Mouse (Mus musculus) limb, embryonic 15.5 days (tissue): Measurements from ENCODE around the gene Paqr6. TPM values are rescaled to one million over a fixed set of nuclear protein-coding genes. Genes with fewer than 3 reads are reported as not detected.
"Not testable (repeated sequence)": the region's sequence is repeated elsewhere in the genome, so short reads cannot be mapped to it uniquely, and the experiment has no call there.

Experiments
- ATAC-seq: fragments of 200-750 bp; cut with Nextera tagmentation; 2 replicates; pipeline ENCODE4 v1.8.0; 2017; ENCODE audit warnings: low read depth, moderate TSS enrichment; ENCODE audit not compliant: insufficient number of reproducible peaks, low FRiP score, low TSS enrichment
- H3K27ac ChIP-seq: fragments of 300-500 bp; sonication (generic); 2 replicates; pipeline ENCODE4 v1.5.1; 2015; ENCODE audit warnings: moderate library complexity, mild to moderate bottlenecking, inconsistent platforms
- H3K27me3 ChIP-seq: fragments of 300-500 bp; sonication (generic); 2 replicates; pipeline ENCODE4 v1.6.1; 2015; ENCODE audit warnings: inconsistent platforms
- H3K36me3 ChIP-seq: fragments of 300-500 bp; sonication (generic); 2 replicates; pipeline ENCODE4 v1.6.1; 2015; ENCODE audit warnings: inconsistent platforms
- H3K4me1 ChIP-seq: fragments of 300-500 bp; sonication (generic); 2 replicates; pipeline ENCODE4 v1.6.1; 2015; ENCODE audit warnings: inconsistent platforms
- H3K4me2 ChIP-seq: fragments of 300-500 bp; sonication (generic); 2 replicates; pipeline ENCODE4 v1.6.1; 2015; ENCODE audit warnings: mild to moderate bottlenecking, inconsistent platforms
- H3K4me3 ChIP-seq: fragments of 300-500 bp; sonication (generic); 2 replicates; pipeline ENCODE4 v1.5.1; 2015; ENCODE audit warnings: mild to moderate bottlenecking, inconsistent platforms
- H3K9ac ChIP-seq: fragments of 300-500 bp; sonication (generic); 2 replicates; pipeline ENCODE4 v1.6.1; 2015; ENCODE audit warnings: inconsistent platforms
- H3K9me3 ChIP-seq: fragments of 300-500 bp; sonication (generic); 2 replicates; pipeline ENCODE4 v1.6.1; 2016; ENCODE audit warnings: inconsistent platforms
- WGBS: fragments of 180-500 bp; shearing (Covaris S2); methylation state at CpG from one replicate; pipeline ENCODE4 v1.1.7; 2015; 5-methylcytosine and 5-hydroxymethylcytosine counted together
- polyA plus RNA-seq: library from polyadenylated mRNA; unstranded; fragments of >200 nt; fragmentation: Nextera tagmentation; extraction: Ambion mirVana; gene quantifications from 2 replicates; pipeline ENCODE4 v1.2.1, GENCODE M21; 2015

The Paqr6 gene
- polyA plus RNA-seq, 1 experiment from 2014 or later, result 16.4 TPM

DNA sequence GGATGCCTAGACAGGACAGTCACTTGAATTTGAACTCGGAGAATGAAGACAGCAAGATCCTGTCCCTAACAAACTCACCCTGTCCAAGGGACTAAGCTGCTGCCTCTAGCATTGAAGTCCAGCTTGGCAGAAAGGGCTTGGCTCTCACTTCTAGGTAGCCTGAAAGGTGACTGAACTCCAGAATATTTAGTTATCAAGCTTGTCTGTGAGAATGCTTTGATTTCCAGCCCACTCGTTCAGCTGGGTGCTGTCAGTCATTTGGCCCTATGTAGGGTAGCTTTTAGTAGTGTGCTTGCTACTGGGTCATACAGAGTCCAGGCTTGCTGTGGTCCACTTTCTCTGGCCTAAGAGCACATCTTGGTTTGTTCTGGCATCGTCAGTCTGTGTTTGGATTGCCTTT is 25.4 kb upstream of the Paqr6 start:
- WGBS, result 78% methylated on average over 3 of the region's 3 CpGs
- Histone ChIP-seq H3K9ac (no peak overlapping the region), H3K9me3 (no peaks in the 10 kb centered on the region), H3K4me3 (no peak overlapping the region), H3K4me1 (peaks cover 28% of the 10 kb centered on the region), H3K27me3 (no peaks in the 10 kb centered on the region), H3K4me2 (no peak overlapping the region), H3K27ac (no peak overlapping the region), H3K36me3 (peaks cover 25% of the 10 kb centered on the region)
- ATAC-seq, result no peak

DNA sequence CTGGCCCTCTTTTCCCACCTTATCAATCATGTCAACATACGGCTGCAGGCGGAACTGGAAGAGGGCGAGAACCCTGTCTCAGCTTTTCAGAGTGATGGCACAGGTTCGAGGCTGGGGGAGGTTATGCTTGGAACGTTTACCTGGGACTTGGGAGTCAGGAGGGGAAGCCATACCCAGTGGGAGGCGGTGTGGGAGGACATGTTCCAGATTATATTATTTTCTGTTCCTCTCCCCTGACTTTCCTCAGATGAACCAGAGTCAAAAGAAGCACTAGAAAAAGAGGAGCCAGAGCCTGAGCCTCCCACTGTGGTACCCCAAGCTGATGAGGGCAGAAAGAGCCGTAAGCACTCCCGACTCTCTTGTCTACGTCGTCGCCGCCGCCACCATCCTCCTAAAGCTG is 13.7 kb upstream of the Paqr6 start:
- 89% methylated on average over 13 of the region's 13 CpGs for WGBS
- ATAC-seq, result no peak
- no peaks in the 10 kb centered on the region for H3K4me1 ChIP-seq
- H3K27ac ChIP-seq, result no peak overlapping the region
- H3K36me3 ChIP-seq, result peaks cover 98% of the 10 kb centered on the region
- H3K4me2 ChIP-seq, result no peak overlapping the region
- H3K9me3 ChIP-seq, result no peaks in the 10 kb centered on the region
- H3K27me3 ChIP-seq, result no peaks in the 10 kb centered on the region
- H3K4me3 ChIP-seq, result no peak overlapping the region
- no peak overlapping the region for H3K9ac ChIP-seq

DNA sequence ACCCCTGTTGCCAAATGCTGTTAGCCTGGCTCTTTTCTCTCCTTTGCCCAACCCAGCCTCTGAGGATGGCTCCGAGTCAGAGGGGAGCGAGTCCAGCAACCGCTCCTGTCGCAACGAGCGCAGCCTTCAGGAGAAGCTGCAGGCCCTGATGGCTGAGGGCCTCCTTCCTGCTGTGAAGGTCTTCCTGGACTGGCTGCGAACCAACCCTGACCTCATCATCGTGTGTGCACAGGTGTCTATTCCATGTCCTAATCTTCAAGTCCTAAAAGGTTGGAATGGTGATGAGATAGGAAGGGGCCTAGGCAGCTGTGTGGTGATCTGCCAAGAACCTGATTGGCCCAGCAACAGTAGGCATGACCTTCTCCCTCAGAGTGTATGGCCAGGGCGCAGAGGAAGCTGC is 11.5 kb upstream of the Paqr6 start:
- Histone ChIP-seq H3K27me3 (no peaks in the 10 kb centered on the region), H3K4me1 (no peaks in the 10 kb centered on the region), H3K27ac (no peak overlapping the region), H3K36me3 (peaks cover 96% of the 10 kb centered on the region), H3K9ac (no peak overlapping the region), H3K4me3 (no peak overlapping the region), H3K4me2 (no peak overlapping the region), H3K9me3 (no peaks in the 10 kb centered on the region)
- ATAC-seq, result no peak
- WGBS, result 92% methylated on average over 9 of the region's 9 CpGs

DNA sequence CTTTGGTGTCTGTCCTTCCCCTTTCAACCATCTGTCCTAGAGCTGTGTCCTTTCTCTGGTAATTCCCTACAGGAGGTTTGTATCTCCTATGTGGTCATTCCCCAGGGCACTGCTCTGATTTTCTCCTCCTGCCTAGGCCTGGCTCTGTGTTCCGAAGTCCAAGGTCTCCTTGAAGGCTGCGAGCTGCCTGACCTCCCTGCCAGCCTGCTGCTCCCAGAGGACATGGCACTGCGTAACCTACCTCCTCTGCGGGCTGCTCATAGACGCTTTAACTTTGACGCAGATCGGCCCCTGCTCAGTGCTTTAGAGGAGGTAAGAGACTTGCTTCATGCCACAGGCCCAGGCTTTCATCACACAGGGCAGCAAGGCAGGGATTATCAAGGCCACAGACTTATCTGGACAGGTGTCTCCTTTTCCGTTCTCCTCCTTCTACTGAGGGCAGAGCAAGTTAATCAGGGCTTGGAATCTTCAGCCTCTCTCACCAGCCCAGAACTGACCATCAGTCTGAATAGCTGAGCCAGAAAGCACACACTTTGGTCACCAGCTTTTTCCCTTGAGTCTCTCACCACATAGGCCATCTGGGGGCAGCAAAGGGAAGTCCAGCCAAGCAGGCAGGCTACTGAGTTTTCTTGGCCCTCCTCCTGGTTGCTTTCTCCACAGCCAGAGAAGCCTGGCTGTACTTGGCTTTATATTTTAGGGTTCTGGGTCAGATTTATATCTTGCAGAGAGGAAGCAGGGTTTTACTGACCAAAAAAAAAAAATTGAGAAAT is 9.8 kb upstream of the Paqr6 start:
- Histone ChIP-seq H3K4me3 (no peak overlapping the region), H3K36me3 (peaks cover 98% of the 10 kb centered on the region), H3K9me3 (no peaks in the 10 kb centered on the region), H3K27me3 (no peaks in the 10 kb centered on the region), H3K27ac (no peak overlapping the region), H3K4me1 (no peaks in the 10 kb centered on the region), H3K4me2 (no peak overlapping the region), H3K9ac (no peak overlapping the region)
- no peak for ATAC-seq
- WGBS, result 94% methylated on average over 8 of the region's 8 CpGs

DNA sequence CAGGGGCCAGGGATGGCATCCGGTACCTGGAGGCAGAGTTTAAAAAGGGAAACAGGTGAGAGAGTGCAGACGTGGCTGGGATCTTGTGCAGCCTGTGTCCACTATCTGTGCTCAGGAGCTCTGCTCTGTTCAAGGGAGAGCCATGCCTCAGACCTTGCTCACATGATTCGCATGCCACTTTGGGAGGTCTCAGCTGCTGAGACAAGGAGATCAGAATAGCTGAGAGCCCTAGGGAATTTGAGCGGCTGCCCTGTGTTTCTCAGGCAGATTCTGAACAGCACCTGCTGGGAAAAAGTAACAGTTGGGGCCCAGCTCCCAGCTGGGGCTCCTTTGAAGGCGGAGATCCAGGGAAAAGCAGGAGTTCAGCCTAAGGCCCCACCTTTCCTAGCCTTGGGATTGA is 4.8 kb upstream of the Paqr6 start:
- H3K4me1 ChIP-seq, result peaks cover 3% of the 10 kb centered on the region

DNA sequence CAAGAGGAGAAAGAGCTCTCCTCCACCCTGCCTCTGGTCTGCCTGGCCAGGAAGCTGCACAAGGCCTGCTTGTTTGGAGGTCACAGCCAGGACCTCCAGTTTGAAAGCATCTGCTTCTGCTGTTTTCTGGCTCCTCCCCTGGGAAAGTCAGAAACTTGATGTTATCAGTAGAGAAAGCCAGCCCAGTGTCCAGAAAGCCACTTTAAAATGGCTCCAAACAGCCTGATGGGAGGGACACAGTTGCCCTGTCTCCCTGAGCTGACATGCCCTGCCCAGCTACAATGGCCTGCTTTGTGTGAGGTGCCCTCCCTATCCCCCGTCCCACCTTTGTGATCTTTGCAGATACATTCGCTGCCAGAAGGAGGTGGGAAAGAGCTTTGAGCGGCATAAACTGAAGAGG is 4.4 kb upstream of the Paqr6 start:
- no peak overlapping the region for H3K4me2 ChIP-seq
- ATAC-seq, result no peak
- no peak overlapping the region for H3K27ac ChIP-seq
- H3K4me3 ChIP-seq, result no peak overlapping the region
- H3K9me3 ChIP-seq, result no peaks in the 10 kb centered on the region
- H3K4me1 ChIP-seq, result peaks cover 8% of the 10 kb centered on the region
- WGBS, result 73% methylated on average over 3 of the region's 3 CpGs
- peaks cover 4% of the 10 kb centered on the region; the same call in 1 of the 2 replicates for H3K27me3 ChIP-seq
- peaks cover 72% of the 10 kb centered on the region for H3K36me3 ChIP-seq
- H3K9ac ChIP-seq, result no peak overlapping the region

More for the DNA sequence above, 4.8 kb upstream of the Paqr6 start:
- Histone ChIP-seq H3K9ac (no peak overlapping the region), H3K4me3 (no peak overlapping the region), H3K4me2 (no peak overlapping the region), H3K27ac (no peak overlapping the region), H3K9me3 (no peaks in the 10 kb centered on the region), H3K27me3 (no peaks in the 10 kb centered on the region), H3K36me3 (peaks cover 76% of the 10 kb centered on the region)
- 80% methylated on average over 5 of the region's 5 CpGs for WGBS
- ATAC-seq, result no peak

DNA sequence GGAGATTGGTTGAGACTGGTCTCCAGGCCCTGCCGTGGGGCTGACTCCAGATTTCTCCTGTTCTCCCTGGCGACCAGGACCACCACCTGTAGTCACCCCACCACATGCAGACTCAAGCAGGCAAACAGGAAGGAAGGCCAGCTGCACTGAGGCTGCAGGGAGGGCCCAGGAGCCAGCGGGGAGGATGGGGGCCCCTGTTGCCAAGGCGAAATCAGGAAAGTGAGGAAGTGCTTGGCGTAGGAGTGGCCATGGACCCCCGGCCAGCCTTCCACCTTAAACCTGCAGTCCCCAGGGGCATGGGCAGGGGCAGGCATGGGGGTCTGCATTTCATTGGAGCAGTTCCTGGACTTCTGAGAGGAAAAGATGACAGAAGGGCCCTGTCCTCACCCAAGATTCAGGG is 3.3 kb upstream of the Paqr6 start:
- ATAC-seq, result no peak
- Histone ChIP-seq H3K27ac (no peak overlapping the region), H3K4me3 (no peak overlapping the region), H3K4me2 (no peak overlapping the region), H3K36me3 (peaks cover 61% of the 10 kb centered on the region), H3K9ac (no peak overlapping the region), H3K27me3 (peaks cover 15% of the 10 kb centered on the region), H3K9me3 (no peaks in the 10 kb centered on the region), H3K4me1 (peaks cover 11% of the 10 kb centered on the region)
- 66% methylated on average over 6 of the region's 6 CpGs for WGBS

DNA sequence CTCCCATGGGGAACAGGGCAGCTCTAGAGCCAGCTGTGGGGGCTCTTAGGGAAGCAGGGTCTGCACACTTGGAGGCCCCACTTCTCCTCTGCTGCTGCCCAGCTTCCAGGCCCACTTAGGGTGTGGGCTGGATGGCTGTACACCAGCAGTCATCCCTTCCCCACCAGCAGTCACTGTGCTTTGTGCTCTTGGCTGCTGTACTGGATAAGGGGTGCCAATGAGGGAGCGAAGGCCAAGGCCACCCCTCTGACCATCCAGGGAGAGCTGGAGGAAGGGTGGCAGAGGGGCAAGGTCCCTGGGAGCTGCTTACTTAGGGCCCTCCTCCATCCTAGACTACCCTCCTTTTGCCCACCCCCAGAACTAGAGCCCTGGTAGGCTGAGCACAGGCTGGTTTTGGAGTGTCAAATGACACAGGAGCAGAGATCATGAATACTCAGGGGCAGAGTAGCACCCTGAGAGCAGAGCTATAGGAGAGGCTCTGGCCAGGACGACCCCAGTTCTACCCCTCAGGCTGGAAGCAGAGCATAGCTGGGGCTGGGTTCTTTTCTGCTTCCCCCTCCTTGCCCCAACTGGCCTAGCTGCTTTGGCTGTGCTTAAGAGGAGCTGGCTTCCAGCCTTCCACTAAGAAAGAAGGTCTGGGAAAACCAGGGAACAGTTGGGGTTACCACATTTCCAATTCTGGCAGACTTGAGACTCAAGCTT is 2.6 kb upstream of the Paqr6 start:
- 75% methylated on average over 2 of the region's 2 CpGs for WGBS
- no peak for ATAC-seq
- peaks cover 11% of the 10 kb centered on the region for H3K4me1 ChIP-seq
- H3K36me3 ChIP-seq, result peaks cover 55% of the 10 kb centered on the region
- no peak overlapping the region for H3K4me2 ChIP-seq
- no peak overlapping the region for H3K27ac ChIP-seq
- no peak overlapping the region for H3K4me3 ChIP-seq
- H3K9ac ChIP-seq, result no peak overlapping the region
- peaks cover 17% of the 10 kb centered on the region for H3K27me3 ChIP-seq
- H3K9me3 ChIP-seq, result no peaks in the 10 kb centered on the region

DNA sequence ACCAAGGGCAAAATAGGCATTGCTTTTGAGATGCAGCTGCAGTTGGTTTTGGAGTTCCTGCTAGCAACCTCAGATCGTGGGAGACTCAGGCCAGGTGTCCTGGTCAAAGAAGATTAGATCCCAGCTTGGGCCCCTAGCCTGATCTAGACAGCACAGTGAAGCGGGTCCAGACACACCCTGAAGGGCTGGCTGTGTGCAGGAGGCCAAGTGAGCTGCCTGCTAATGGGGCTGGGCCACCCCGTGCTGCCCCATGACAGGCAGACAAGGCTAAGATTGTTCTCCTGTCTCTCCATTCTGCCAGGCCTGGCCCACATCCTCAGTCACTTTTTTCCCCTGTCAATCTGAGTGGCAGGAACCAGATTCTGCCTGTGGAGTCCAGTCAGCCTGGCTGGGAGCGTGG is 684 bp upstream of the Paqr6 start:
- Histone ChIP-seq H3K4me1 (peaks cover 13% of the 10 kb centered on the region), H3K27ac (peak overlapping the region; percentile 62; the same call in 1 of the 2 replicates), H3K9ac (no peak overlapping the region), H3K4me3 (no peak overlapping the region), H3K27me3 (peaks cover 17% of the 10 kb centered on the region), H3K9me3 (no peaks in the 10 kb centered on the region), H3K4me2 (no peak overlapping the region), H3K36me3 (peaks cover 36% of the 10 kb centered on the region)
- 41% methylated on average over 4 of the region's 4 CpGs for WGBS
- ATAC-seq, result 0 out of 2 replicates have a peak, but pooled peaks have one; percentile 13

DNA sequence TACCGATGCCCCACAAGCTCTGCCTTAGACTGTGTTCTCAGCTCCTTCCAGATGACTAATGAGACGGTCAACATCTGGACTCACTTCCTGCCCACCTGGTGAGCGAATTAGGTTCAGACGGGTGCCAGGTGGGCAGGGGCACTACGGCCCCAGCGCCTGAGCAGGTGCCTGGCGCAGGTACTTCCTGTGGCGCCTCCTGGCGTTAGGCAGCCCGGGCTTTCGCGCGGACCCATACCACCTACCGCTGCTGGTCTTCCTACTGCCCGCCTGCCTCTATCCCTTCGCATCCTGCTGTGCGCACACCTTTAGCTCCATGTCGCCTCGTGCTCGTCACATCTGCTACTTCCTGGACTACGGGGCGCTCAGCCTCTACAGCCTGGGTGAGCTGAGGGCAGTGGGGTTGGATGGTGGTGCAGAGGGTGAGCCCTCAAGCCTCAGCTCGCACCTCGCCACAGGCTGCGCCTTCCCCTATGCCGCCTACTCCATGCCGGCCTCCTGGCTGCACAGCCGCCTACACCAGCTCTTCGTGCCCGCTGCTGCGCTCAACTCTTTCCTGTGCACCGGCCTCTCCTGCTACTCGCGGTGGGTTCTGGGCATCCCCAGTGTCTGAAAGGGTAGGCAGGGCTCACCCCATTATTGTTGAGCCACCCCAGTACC is 1.4 kb downstream of the Paqr6 start:
- Histone ChIP-seq H3K27ac (no peak overlapping the region), H3K4me3 (no peak overlapping the region), H3K4me2 (no peak overlapping the region), H3K4me1 (peaks cover 13% of the 10 kb centered on the region), H3K9ac (no peak overlapping the region), H3K9me3 (no peaks in the 10 kb centered on the region), H3K36me3 (peaks cover 15% of the 10 kb centered on the region), H3K27me3 (peaks cover 17% of the 10 kb centered on the region)
- 31% methylated on average over 34 of the region's 34 CpGs for WGBS
- no peak for ATAC-seq

DNA sequence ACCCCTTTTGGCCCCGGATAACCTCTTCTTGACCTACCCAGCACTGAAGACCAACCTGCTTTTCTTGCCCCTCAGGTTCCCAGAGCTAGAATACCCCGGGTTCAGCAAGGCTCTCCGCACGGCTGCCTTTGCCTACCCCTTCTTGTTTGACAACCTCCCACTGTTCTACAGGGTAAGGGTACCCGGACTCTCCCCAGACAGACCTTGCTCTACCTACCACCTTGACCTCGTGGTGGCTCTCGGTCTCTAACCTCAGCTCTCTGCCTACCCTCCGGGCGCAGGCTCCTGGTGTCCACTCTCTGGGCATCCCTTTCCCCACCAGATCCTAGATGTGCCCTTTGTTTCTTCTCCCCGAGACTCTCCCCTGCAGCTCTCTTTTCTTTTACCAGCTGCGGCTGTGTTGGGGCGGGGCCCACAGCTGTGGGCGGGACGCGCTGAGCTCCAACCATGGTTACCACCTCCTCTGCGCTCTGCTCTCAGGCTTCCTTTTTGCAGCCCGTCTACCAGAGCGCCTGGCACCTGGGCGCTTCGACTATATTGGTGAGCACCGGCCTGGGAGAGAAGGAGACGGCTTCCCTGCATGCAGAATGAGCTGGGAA is 2.5 kb downstream of the Paqr6 start:
- H3K4me1 ChIP-seq, result peaks cover 13% of the 10 kb centered on the region
- WGBS, result 6% methylated on average over 22 of the region's 22 CpGs
- peak overlapping the region; percentile 43 for H3K4me2 ChIP-seq
- not testable (repeated sequence) for H3K9ac ChIP-seq, H3K9me3 ChIP-seq, H3K27ac ChIP-seq, H3K36me3 ChIP-seq
- H3K27me3 ChIP-seq, result peaks cover 17% of the 10 kb centered on the region
- H3K4me3 ChIP-seq, result peak overlapping the region; percentile 27
- peak; percentile 50; the same call in 1 of the 2 replicates for ATAC-seq

DNA sequence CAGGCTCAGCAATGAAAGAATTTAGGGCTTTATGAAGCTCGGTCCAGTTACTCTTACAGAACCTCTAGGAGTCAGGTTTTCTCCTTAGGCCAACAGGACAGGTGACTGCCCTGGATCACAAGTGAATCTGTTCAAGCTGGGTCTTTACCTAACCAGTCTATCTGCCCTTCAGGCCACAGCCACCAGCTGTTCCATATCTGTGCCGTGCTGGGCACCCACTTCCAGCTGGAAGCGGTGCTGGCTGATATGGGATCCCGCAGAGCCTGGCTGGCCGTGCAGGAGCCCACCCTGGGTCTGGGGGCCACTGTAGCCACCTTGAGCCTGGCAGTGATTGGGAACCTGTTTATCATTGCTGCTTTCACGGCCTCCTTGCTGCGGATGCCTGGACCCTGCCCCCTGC is 3.1 kb downstream of the Paqr6 start:
- H3K9me3 ChIP-seq, H3K27ac ChIP-seq, H3K9ac ChIP-seq, H3K4me3 ChIP-seq, H3K36me3 ChIP-seq, ATAC-seq: not testable (repeated sequence)
- 52% methylated on average over 3 of the region's 7 CpGs for WGBS
- H3K27me3 ChIP-seq, result peaks cover 17% of the 10 kb centered on the region
- peak overlapping the region; percentile 43 for H3K4me2 ChIP-seq
- H3K4me1 ChIP-seq, result peaks cover 13% of the 10 kb centered on the region
